Mouse (Mus musculus) intestine, postnatal 0 days (tissue): Measurements from ENCODE around the gene Dhx16. TPM values are rescaled to one million over a fixed set of nuclear protein-coding genes. Genes with fewer than 3 reads are reported as not detected.
A peak's percentile ranks its signal among the peaks of the same experiment; 100 is the strongest.

Experiments used
- ATAC-seq: fragments of 200-750 bp; cut with Nextera tagmentation; 2 replicates; pipeline ENCODE4 v1.8.0; 2017; ENCODE audit warnings: mild to moderate bottlenecking, moderate TSS enrichment, moderate library complexity
- H3K27ac ChIP-seq: fragments of 300-500 bp; sonication (generic); 2 replicates; pipeline ENCODE4 v1.5.1; 2014; ENCODE audit warnings: mild to moderate bottlenecking, low read depth, low read length, moderate library complexity
- H3K27me3 ChIP-seq: fragments of 300-500 bp; sonication (generic); replicated peaks from 2 replicates; pipeline ENCODE4 v1.6.1; 2014; ENCODE audit warnings: low read length, mixed read lengths; ENCODE audit not compliant: control insufficient read depth, insufficient read depth
- H3K36me3 ChIP-seq: fragments of 300-500 bp; sonication (generic); 2 replicates; pipeline ENCODE4 v1.6.1; 2014; ENCODE audit warnings: mild to moderate bottlenecking, moderate library complexity; ENCODE audit not compliant: control insufficient read depth, insufficient read depth
- H3K4me1 ChIP-seq: fragments of 300-500 bp; sonication (generic); replicated peaks from 2 replicates; pipeline ENCODE4 v1.6.1; 2014; ENCODE audit warnings: antibody characterized with exemption, low read length, mixed read lengths; ENCODE audit not compliant: control insufficient read depth, insufficient read depth
- H3K4me2 ChIP-seq: fragments of 300-500 bp; sonication (generic); replicated peaks from 2 replicates; pipeline ENCODE4 v1.6.1; 2014; ENCODE audit warnings: low read depth, mild to moderate bottlenecking, moderate library complexity
- H3K4me3 ChIP-seq: fragments of 300-500 bp; sonication (generic); 2 replicates; pipeline ENCODE4 v1.5.1; 2014; ENCODE audit warnings: low read depth, low read length
- H3K9ac ChIP-seq: fragments of 300-500 bp; sonication (generic); 2 replicates; pipeline ENCODE4 v1.6.1; 2014; ENCODE audit warnings: mild to moderate bottlenecking, low read depth, low read length
- H3K9me3 ChIP-seq: fragments of 300-500 bp; sonication (generic); 2 replicates; pipeline ENCODE4 v1.6.1; 2016; ENCODE audit warnings: mixed run types; ENCODE audit not compliant: control insufficient read depth
- CTCF ChIP-seq: sonication (generic); IDR thresholded peaks from 2 replicates; pipeline ENCODE4 v1.5.1; 2016; ENCODE audit warnings: low read depth, mild to moderate bottlenecking, control low read depth, antibody characterized with exemption, moderate library complexity
- WGBS: fragments of 180-500 bp; shearing (Covaris S2); extraction: QIAGEN DNeasy Blood & Tissue Kit; methylation state at CpG from one replicate; pipeline ENCODE4 v1.1.7; 2014; 5-methylcytosine and 5-hydroxymethylcytosine counted together
- polyA plus RNA-seq: library from polyadenylated mRNA; unstranded; fragments of >200 nt; fragmentation: Nextera tagmentation; extraction: Ambion mirVana; gene quantifications from 2 replicates; pipeline ENCODE4 v1.2.1, GENCODE M21; 2015

Dhx16 gene
- polyA plus RNA-seq, 1 experiment from 2014 or later = 17.2 TPM

DNA sequence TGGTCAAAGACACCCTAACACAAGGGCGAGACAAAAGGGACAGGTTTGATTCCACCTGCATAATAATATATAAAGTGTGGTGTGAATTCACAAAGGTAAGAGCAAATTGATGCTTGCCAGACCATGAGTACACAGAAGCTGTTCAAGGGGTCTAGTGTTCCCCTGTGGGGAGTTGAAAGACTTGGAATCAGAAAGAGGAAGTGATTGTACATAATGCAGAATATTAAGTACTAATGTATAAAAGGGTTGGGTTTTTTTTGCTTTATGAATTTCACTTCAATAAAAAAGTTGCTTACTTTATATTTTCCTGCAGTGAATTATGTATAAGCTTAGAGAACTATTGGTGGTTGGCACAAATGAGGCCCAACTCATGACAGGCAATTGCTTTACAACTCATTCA lies 20.2 kb upstream of the Dhx16 start:
- ATAC-seq = no peak
- WGBS = 86% methylated on average over 1 of the region's 1 CpGs
- no peak overlapping the region for H3K27ac ChIP-seq

GRCm38 (mm10) chr17:35859835-35860234 lies 19.8 kb upstream of the Dhx16 start:
- H3K36me3 ChIP-seq = peaks cover 11% of the 10 kb centered on the region
- 56% methylated on average over 2 of the region's 2 CpGs for WGBS
- no peak for ATAC-seq
- H3K27me3 ChIP-seq = no peaks in the 10 kb centered on the region
- no peak overlapping the region for H3K4me2 ChIP-seq
- TF ChIP-seq CTCF = no peak
- H3K9ac ChIP-seq = no peak overlapping the region
- no peaks in the 10 kb centered on the region for H3K4me1 ChIP-seq
- no peak overlapping the region for H3K27ac ChIP-seq
- H3K9me3 ChIP-seq = no peaks in the 10 kb centered on the region
- no peak overlapping the region for H3K4me3 ChIP-seq

More for the DNA sequence above, 20.2 kb upstream of the Dhx16 start:
- no peak overlapping the region for H3K9ac ChIP-seq
- H3K4me2 ChIP-seq = no peak overlapping the region
- H3K4me1 ChIP-seq = no peaks in the 10 kb centered on the region
- H3K36me3 ChIP-seq = peaks cover 16% of the 10 kb centered on the region
- H3K27me3 ChIP-seq = no peaks in the 10 kb centered on the region
- no peak for TF ChIP-seq CTCF
- H3K4me3 ChIP-seq = no peak overlapping the region
- no peaks in the 10 kb centered on the region for H3K9me3 ChIP-seq

DNA sequence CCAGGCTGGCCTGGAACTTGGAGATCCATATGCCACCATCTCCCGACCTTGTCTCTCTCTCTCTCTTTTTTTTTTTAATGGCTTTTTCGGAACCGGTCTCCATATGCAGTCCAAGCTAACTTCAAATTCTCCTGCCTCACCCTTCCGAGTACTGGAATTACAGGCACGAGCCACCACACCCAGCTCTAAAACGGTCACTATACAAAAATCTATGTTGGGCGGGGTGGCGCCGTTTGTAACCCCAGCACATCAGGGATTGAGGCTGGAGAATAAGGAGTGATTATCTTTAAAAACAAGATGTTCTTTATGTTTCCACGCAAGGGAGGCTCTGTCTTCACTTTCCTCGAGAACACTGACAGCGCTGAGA lies 18.8 kb upstream of the Dhx16 start:
- Histone ChIP-seq H3K36me3 (peaks cover 9% of the 10 kb centered on the region; the same call in 1 of the 2 replicates), H3K9ac (peak overlapping the region; percentile 53), H3K4me2 (peak overlapping the region; percentile 81), H3K4me3 (peak overlapping the region; percentile 73), H3K27ac (no peak overlapping the region), H3K27me3 (no peaks in the 10 kb centered on the region), H3K4me1 (no peaks in the 10 kb centered on the region), H3K9me3 (no peaks in the 10 kb centered on the region)
- TF ChIP-seq CTCF = no peak
- ATAC-seq = no peak
- 6% methylated on average over 12 of the region's 12 CpGs for WGBS

DNA sequence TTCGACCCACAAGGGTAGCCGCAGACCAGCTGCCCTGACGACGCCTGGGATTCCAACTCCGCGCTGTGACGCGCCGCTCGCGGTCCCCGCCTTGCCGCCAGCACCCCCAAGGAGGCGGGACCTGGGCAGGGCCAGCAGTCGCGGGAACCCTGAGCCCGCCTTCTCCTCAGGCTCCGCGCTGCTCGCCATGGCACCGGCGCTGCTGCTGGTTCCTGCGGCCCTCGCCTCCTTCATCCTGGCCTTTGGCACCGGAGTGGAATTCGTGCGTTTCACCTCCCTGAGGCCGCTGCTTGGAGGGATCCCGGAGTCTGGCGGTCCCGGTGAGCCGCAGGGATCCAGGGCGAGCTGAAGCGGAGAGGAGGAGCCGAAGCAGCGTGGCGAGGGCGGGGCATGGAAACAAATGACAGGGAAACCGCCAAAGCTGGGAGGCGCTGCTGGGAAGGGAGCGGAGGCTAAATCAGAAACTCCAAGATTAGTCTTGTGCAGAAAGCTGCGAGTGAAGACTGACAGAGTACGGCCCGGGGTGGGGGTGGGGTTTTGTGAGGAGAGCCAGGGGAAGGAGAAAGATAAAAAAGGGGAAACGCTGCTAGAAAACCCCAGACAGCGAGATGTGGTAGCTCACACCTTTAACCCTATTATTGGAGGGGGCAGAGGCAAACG lies 18.3 kb upstream of the Dhx16 start, which contains the start of gene Nrm:
TSS of gene Nrm (plus strand) at position 121 of the 660 bp plus-strand sequence.
- H3K27ac ChIP-seq = peak within 1 kb of the TSS; percentile 50; the same call in 1 of the 2 replicates
- under 1% methylated on average over 47 of the region's 47 CpGs for WGBS
- H3K27me3 ChIP-seq = no peaks in the 10 kb centered on the region
- peak within 1 kb of the TSS; percentile 73 for H3K4me3 ChIP-seq
- H3K9ac ChIP-seq = peak within 1 kb of the TSS; percentile 53
- peaks cover 9% of the 10 kb centered on the region; the same call in 1 of the 2 replicates for H3K36me3 ChIP-seq
- peak; percentile 74 for TF ChIP-seq CTCF
- ATAC-seq = peak; percentile 90
- H3K4me1 ChIP-seq = no peaks in the 10 kb centered on the region
- peak within 1 kb of the TSS; percentile 81 for H3K4me2 ChIP-seq
- H3K9me3 ChIP-seq = no peaks in the 10 kb centered on the region

DNA sequence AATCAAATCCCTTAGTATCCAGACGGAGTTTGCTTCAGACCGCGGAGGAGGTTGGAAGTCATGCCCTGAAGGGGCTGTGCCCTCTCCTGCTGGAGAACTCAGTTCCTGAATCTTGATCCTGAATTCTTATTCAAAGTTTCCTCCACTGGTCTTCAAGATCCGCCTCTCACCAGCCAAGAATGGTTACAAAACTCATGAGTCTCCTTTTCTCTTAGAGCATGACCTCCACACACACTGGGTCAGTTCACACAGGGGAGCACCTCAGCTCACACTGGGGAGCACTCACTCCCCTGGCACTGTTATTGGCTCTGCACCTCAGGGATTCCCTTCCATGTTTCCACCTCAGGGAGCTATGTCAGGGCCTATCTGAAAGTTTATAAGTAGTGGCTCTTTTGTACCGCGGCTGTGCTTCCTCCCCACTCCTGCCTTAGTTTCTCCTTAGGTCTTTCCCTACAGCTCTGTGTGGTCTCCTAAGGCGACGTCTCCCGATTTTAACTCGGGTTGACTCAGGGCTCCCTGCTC lies 14.7 kb upstream of the Dhx16 start:
- peak overlapping the region; percentile 92 for H3K4me2 ChIP-seq
- no peaks in the 10 kb centered on the region for H3K27me3 ChIP-seq
- no peaks in the 10 kb centered on the region for H3K4me1 ChIP-seq
- TF ChIP-seq CTCF = no peak
- 41% methylated on average over 10 of the region's 10 CpGs for WGBS
- ATAC-seq = no peak
- peak overlapping the region; percentile 61 for H3K4me3 ChIP-seq
- no peaks in the 10 kb centered on the region for H3K36me3 ChIP-seq
- H3K9me3 ChIP-seq = no peaks in the 10 kb centered on the region
- peak overlapping the region; percentile 87; the same call in 1 of the 2 replicates for H3K27ac ChIP-seq
- H3K9ac ChIP-seq = peak overlapping the region; percentile 55; the same call in 1 of the 2 replicates

GRCm38 (mm10) chr17:35865481-35866280 lies 13.9 kb upstream of the Dhx16 start, which contains the start of gene Ppp1r18:
Gene Ppp1r18, plus strand, starts transcription at chr17:35865593.
- Histone ChIP-seq H3K27ac (peak within 1 kb of the TSS; percentile 87), H3K4me1 (no peaks in the 10 kb centered on the region), H3K4me2 (peak within 1 kb of the TSS; percentile 92), H3K4me3 (peak within 1 kb of the TSS; percentile 61), H3K36me3 (no peaks in the 10 kb centered on the region), H3K9me3 (no peaks in the 10 kb centered on the region), H3K27me3 (no peaks in the 10 kb centered on the region), H3K9ac (peak within 1 kb of the TSS; percentile 55)
- no peak for TF ChIP-seq CTCF
- 1% methylated on average over 47 of the region's 48 CpGs for WGBS
- ATAC-seq = peak; percentile 15; the same call in 1 of the 2 replicates
